Mouse (Mus musculus) ES-Bruce4 (cell line): ENCODE measurements around the gene Psmb10.

Experiments used
- CTCF ChIP-seq: IDR thresholded peaks from one replicate; pipeline ENCODE4 v1.8.1; 2011; ENCODE audit warnings: low read depth, low read length
- EP300 ChIP-seq: IDR thresholded peaks from 2 replicates; pipeline ENCODE4 v1.6.1; 2011; ENCODE audit warnings: low read depth, low read length; ENCODE audit not compliant: insufficient read depth
- POLR2A ChIP-seq: IDR thresholded peaks from one replicate; pipeline ENCODE4 v1.8.1; 2011; ENCODE audit warnings: low read length; ENCODE audit not compliant: insufficient read depth

DNA sequence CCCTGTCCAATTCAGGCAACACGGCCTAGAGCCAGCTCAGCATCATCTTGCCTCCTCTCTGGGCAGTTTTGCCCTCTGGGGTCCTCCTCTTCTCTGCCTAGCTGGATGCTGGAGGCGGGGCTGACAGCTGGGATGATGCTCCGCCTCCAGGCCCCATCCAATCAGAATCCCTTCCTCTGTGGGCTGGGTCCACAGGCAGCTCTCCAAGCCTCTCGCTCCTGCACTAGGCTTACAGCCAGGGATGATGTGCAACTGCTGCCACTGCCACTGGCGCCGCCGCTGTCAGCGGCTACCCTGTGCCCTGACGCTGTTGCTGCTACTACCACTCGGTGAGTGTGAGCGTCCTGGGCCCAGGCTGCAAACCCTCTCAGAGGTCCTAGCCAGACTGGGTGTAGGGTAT lies 44.9 kb downstream of the Psmb10 start, which contains the start of gene Nrn1l:
- TF ChIP-seq CTCF: no peak
- no peak for TF ChIP-seq POLR2A
- no peak for TF ChIP-seq EP300
